Mouse (Mus musculus) gastrocnemius, adult 18-20 months (tissue): ENCODE data around the gene Tspan12. TPM values are rescaled to one million over a fixed set of nuclear protein-coding genes. Genes with fewer than 3 reads are reported as not detected.
A peak's percentile ranks its signal among the peaks of the same experiment; 100 is the strongest.
"Not testable (repeated sequence)": the region's sequence is repeated elsewhere in the genome, so short reads cannot be mapped to it uniquely, and the experiment has no call there.

Experiments
- DNase-seq: peaks from one replicate; pipeline ENCODE4 v3.0.0; 2021; ENCODE audit warnings: low spot score
- long read RNA-seq, 2 experiments: library from polyadenylated mRNA; stranded (forward); transcript quantifications; one replicate each; pipeline ENCODE4 v2.0.0; 2021
- total RNA-seq, 2 experiments: library from RNA; stranded (reverse); gene quantifications; 2 replicates each; pipeline ENCODE4 v1.2.3; 2021

Tspan12 gene
- 10 to 100 TPM; 11.7 to 13.3 TPM for total RNA-seq
- long read RNA-seq, experiment 1, partial matches to known transcripts = 6 of 9 reads
- long read RNA-seq, experiment 1, other reads (novel, unspliced or antisense) = 2 of 9 reads
- long read RNA-seq, experiment 2, partial matches to known transcripts = 13 of 15 reads
- long read RNA-seq, experiment 2, other reads (novel, unspliced or antisense) = 1 of 15 reads

- DNase-seq = no peak
These were observed at the start of gene Tspan12 for GRCm38 (mm10) chr6:21852344-21852785. Tspan12 (minus strand) TSS chr6:21852515.

- peak; percentile 5 for DNase-seq
These were observed 42.1 kb upstream of the Tspan12 start for GRCm38 (mm10) chr6:21894451-21894850.

GRCm38 (mm10) chr6:21889101-21889500 lies 36.8 kb upstream of the Tspan12 start:
- no peak for DNase-seq

DNA sequence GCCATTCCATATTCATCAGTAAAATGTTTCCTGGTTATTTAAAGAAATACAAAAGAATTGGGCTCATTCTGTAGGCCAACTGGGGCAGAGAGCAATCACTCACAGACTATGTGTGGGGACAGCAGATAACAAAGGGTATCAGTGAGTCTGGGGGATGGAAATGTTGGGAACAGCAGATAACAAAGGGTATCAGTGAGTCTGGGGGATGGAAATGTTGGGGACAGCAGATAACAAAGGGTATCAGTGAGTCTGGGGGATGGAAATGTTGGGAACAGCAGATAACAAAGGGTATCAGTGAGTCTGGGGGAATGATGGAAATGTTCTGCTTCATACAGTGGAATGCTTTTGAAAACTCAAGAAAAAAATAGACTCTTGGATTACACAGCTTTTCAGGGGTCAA lies 35.7 kb upstream of the Tspan12 start:
- not testable (repeated sequence) for DNase-seq

DNA sequence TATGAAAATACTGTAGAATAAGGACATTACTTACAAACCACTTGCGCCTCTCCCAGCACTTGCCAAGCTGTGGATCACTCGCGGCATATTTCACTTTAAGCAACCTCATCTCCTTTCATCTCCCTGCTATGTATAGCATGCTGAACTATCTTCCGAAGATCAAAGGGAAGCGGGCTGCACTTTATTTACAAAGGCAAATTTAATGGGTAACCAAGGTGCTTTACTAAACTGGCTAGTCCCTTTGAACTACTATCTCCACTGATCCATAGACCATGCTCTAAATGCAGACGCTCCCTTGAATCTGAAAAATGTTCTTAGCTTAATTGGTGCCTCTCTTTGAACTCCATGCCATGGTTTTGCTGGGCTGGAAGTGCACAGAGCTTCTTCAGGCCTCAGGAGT lies 27.2 kb upstream of the Tspan12 start:
- no peak for DNase-seq

GRCm38 (mm10) chr6:21867310-21867709 lies 15.0 kb upstream of the Tspan12 start:
- no peak for DNase-seq

- DNase-seq = no peak
These were observed 11.9 kb upstream of the Tspan12 start for GRCm38 (mm10) chr6:21864179-21864578.

- no peak for DNase-seq
These were observed 11.2 kb upstream of the Tspan12 start for GRCm38 (mm10) chr6:21863561-21863960.

- no peak for DNase-seq
These were observed 9.0 kb upstream of the Tspan12 start for GRCm38 (mm10) chr6:21861316-21861715.

GRCm38 (mm10) chr6:21857843-21858242 lies 5.5 kb upstream of the Tspan12 start:
- DNase-seq = no peak

DNA sequence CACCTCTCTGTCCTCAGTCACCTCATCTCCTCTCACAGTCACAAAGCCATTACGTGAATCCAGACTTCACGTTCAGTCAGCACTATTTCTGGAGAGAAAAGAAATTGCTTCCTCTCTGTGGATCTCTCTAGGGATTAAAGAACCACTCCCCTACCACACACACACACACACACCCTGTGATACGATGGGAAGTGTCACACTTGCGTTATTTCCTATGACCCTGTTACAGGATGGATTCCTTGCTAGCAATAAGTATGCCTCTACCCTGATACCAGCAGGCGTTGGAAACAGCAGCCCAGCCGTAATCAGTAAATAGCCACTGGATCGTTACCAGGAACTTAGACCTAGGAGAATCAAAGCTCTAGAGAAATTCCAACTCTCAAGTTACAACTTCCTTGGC lies 3.6 kb upstream of the Tspan12 start:
- no peak for DNase-seq

- no peak for DNase-seq
These were observed 1.0 kb upstream of the Tspan12 start for GRCm38 (mm10) chr6:21853342-21853741.

- peak; percentile 70 for DNase-seq
These were observed 545 bp downstream of the Tspan12 start for GRCm38 (mm10) chr6:21851596-21852343.

DNA sequence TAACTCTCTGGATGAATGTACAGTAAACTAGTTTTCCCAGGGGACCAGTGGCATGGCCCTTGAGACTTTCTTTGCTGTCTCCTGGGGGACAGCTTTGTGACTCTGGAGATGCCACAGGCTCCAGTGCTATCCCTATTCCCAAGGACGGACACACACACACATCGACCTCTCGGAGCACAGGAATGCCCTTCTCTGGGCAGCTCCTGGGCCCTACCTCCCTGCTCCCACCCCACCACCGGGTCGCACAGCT lies 1.0 kb downstream of the Tspan12 start:
- DNase-seq = no peak

GRCm38 (mm10) chr6:21850526-21851345 lies 1.6 kb downstream of the Tspan12 start:
- no peak for DNase-seq

- no peak for DNase-seq
These were observed 3.5 kb downstream of the Tspan12 start for GRCm38 (mm10) chr6:21848808-21849207.

- DNase-seq = no peak
These were observed 12.1 kb downstream of the Tspan12 start for GRCm38 (mm10) chr6:21839976-21840775.

DNA sequence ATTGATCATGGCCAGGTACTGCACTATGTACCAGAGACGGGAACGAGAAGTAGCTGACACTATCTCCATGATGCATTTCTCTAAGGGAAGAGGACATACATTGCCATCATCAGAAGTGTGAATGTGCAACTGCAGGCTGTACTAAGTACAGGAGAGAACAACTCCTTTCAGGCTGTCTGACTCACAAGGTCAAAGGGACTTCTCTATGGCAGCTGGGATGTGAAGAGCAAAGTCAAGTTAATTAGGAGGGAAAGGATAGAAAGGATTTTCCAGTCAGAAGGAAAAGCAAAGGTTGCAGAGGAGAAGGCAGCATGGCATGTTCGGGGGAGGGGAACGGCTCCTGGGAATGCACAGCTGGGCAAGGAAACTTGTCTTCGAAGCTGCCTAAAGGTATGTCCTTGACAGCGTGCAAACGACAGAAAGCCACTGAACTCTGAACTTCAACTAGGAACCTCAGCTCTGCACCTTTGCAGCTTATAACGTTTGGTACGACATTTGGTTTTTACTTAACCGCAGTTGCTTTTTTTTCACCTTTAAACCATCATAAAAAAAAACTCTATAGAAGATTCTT lies 13.0 kb downstream of the Tspan12 start:
- DNase-seq = no peak

GRCm38 (mm10) chr6:21833531-21833930 lies 18.8 kb downstream of the Tspan12 start:
- DNase-seq = no peak

DNA sequence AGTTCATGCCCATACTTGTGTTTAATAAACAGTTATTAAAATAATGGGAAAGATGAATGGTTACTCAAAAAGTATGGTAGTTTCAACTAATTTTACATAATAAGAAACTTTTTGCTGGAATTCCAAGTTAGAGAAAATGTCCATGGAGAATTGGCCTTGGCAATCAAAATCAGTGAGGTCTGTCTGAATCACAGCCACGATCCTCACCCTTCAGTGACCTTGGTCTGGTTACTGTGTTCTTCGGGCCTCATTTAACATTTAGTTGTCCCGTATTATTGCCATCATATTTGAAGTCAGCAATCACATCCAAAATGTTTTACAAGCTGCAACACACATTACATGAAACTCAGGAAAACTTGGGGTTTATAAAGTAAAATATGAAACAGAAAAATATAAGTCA lies 20.4 kb downstream of the Tspan12 start:
- DNase-seq = peak; percentile 34

DNA sequence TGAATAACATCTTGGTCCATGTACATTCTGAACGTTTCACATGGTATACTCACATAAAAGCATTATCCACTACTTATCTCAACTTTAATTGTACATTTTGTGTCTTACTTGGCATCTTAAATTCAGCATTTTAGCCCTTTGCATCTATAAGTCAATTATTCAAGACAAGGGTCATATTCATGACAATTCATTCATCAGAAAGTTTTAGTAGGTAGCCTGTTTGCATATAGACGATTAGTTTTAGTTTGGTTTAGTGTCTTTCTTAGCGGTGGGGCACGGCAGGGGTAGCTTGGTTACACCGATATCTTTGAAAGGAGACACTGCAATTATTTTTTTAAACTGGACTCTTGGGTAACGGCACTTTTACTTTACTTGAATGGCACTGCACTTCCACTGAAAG lies 21.4 kb downstream of the Tspan12 start:
- no peak for DNase-seq
